Mouse (Mus musculus) brain, embryonic 14.5 days (tissue): ENCODE data around the gene Dnase1l1. TPM values are rescaled to one million over a fixed set of nuclear protein-coding genes. Genes with fewer than 3 reads are reported as not detected.
A peak's percentile ranks its signal among the peaks of the same experiment; 100 is the strongest.

ENCODE experiments used
- DNase-seq: peaks from one replicate; pipeline ENCODE4 v3.0.0-alpha.2; 2011; ENCODE audit warnings: low read depth
- CTCF ChIP-seq: fragments of 200-500 bp; IDR thresholded peaks from 2 replicates; pipeline ENCODE4 v1.5.1; 2012; ENCODE audit warnings: inconsistent platforms, mild to moderate bottlenecking, moderate library complexity, borderline replicate concordance; ENCODE audit not compliant: insufficient read depth, insufficient read length; ENCODE audit errors: extremely low read depth
- POLR2A ChIP-seq: fragments of 200-500 bp; IDR thresholded peaks from 2 replicates; pipeline ENCODE4 v1.6.1; 2012; ENCODE audit warnings: mild to moderate bottlenecking, inconsistent platforms, borderline replicate concordance; ENCODE audit not compliant: poor library complexity, insufficient read depth, insufficient read length, severe bottlenecking; ENCODE audit errors: extremely low read depth
- polyA plus RNA-seq: library from polyadenylated mRNA; depleted of rRNA; stranded (reverse); fragments of >200 nt; gene quantifications from 2 replicates; pipeline ENCODE4 v1.2.3, GENCODE M21; 2012; rRNA removed

Dnase1l1 gene
- polyA plus RNA-seq, 1 experiment, result 3.0 TPM

GRCm38 (mm10) chrX:74254888-74255565 lies 27.1 kb downstream of the Dnase1l1 start:
- no peak for TF ChIP-seq CTCF
- TF ChIP-seq POLR2A, result no peak
- DNase-seq, result no peak

- DNase-seq, result peak; percentile 97
Observed at GRCm38 (mm10) chrX:74254153-74254887, 27.8 kb downstream of the Dnase1l1 start, which contains the start of gene Emd. Gene Emd (plus strand): TSS chrX:74254687.

GRCm38 (mm10) chrX:74249615-74250014 lies 32.5 kb downstream of the Dnase1l1 start, which contains the start of gene Flna:
Gene Flna (minus strand): TSS chrX:74249820.
- TF ChIP-seq CTCF (peak; percentile 33; the same call in 1 of the 2 replicates), POLR2A (0 out of 2 replicates have a peak, but pooled peaks have one; percentile 7)
- DNase-seq, result peak; percentile 69

More at GRCm38 (mm10) chrX:74254153-74254887, 27.8 kb downstream of the Dnase1l1 start, which contains the start of gene Emd:
- peak; percentile 39; the same call in 1 of the 2 replicates for TF ChIP-seq POLR2A
- TF ChIP-seq CTCF, result no peak

DNA sequence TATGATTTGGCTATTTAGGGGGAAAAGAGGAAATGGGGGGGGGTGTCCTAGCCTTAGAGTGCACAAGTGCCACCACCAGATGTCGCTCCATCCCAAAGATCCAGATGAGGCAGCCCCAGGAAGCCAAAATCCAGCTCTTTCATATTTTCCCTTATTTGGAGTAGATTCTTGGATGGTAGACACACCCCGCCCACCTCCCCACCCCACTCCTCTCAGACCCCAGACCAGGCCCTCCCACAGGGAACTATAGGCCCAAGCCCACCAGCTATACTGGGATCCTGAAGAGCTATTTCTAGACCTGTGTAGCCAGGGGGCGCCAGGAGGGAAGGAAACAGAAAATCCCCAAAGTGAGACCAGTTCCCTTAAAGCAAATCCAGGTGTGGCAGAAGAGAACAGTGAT lies 33.5 kb downstream of the Dnase1l1 start:
- DNase-seq, result peak; percentile 73
- TF ChIP-seq POLR2A (no peak), CTCF (peak; percentile 54; the same call in 1 of the 2 replicates)

GRCm38 (mm10) chrX:74246693-74247092 lies 35.4 kb downstream of the Dnase1l1 start:
- TF ChIP-seq POLR2A, result no peak
- no peak for TF ChIP-seq CTCF
- no peak for DNase-seq

- no peak for TF ChIP-seq CTCF
- peak; percentile 83; the same call in 1 of the 2 replicates for TF ChIP-seq POLR2A
- peak; percentile 97 for DNase-seq
Observed at GRCm38 (mm10) chrX:74246213-74246681, 35.9 kb downstream of the Dnase1l1 start.

DNA sequence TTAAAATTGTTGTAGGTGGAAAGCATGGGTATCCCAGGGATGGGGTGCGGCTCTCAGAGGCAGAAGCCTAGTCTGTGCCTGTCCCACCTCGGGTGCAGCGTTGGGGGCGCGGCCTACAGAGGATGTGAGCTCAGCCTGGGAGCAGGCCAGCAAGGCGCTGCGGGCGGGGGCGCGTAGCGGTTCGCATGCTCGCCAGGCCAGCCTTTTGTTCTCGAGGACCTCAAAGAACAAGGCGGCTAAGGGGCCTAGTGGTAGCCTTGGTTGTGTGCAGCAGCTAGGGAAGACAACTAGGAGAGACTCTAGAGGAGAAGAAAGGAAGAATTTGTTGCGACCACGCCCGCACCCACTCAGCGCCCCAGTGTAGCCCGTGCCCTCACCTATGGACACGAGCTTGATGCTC lies 36.5 kb downstream of the Dnase1l1 start:
- TF ChIP-seq POLR2A, result 0 out of 2 replicates have a peak, but pooled peaks have one; percentile 9
- no peak for TF ChIP-seq CTCF
- peak; percentile 90 for DNase-seq

GRCm38 (mm10) chrX:74245107-74245506 lies 37.0 kb downstream of the Dnase1l1 start:
- no peak for DNase-seq
- TF ChIP-seq POLR2A (no peak), CTCF (no peak)

DNA sequence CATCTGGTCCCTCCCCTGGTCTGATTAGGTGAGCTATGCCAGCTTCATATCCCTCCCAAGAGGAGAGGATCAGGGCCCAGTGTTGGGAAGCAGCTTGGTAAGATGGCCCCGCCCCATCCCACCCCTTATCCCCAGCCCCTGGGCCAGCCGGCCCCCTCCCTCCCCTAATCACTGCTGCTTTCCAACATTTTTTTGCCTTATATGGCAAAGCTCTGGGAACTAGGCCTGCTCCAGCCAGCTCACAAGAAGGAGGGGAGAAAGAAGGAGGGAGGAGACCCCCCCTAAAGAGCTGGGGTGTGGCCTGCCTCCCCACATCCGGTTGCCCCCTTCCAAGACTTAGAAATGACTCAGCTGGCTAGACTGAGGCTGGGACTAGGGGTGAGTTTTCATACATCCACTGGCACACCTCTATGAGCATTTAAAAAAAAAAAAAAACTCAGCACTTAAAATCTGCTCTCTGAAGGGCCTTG lies 37.5 kb downstream of the Dnase1l1 start:
- peak; percentile 93 for DNase-seq
- TF ChIP-seq POLR2A (no peak), CTCF (no peak)

DNA sequence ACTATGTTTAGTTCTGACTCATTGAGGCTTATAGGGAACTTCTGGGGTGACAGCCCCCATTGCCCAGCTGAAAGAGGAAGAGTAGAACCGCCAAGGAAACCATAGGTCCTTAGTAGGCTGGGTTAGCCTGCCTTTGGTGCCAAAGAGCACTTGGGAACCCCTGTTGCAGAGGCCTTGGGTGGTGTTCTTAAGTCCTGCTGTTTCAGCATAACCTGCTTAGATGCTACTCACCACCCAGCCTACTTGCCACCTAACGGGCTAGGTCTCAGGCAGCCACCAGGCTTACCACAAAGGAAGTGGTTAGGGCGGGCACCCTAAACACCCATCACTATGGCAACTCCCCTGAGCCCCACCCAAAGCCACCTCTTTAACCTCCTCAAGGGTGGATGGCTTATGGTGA lies 38.3 kb downstream of the Dnase1l1 start:
- TF ChIP-seq CTCF (no peak), POLR2A (no peak)

GRCm38 (mm10) chrX:74243396-74243795 lies 38.7 kb downstream of the Dnase1l1 start:
- no peak for TF ChIP-seq POLR2A
- TF ChIP-seq CTCF, result no peak
- no peak for DNase-seq

More for the DNA sequence above, 38.3 kb downstream of the Dnase1l1 start:
- no peak for DNase-seq

- TF ChIP-seq CTCF (no peak), POLR2A (no peak)
- no peak for DNase-seq
Observed at GRCm38 (mm10) chrX:74240332-74240731, 41.8 kb downstream of the Dnase1l1 start.

- no peak for DNase-seq
- TF ChIP-seq POLR2A (no peak), CTCF (no peak)
Observed at GRCm38 (mm10) chrX:74233196-74233595, 48.9 kb downstream of the Dnase1l1 start.

DNA sequence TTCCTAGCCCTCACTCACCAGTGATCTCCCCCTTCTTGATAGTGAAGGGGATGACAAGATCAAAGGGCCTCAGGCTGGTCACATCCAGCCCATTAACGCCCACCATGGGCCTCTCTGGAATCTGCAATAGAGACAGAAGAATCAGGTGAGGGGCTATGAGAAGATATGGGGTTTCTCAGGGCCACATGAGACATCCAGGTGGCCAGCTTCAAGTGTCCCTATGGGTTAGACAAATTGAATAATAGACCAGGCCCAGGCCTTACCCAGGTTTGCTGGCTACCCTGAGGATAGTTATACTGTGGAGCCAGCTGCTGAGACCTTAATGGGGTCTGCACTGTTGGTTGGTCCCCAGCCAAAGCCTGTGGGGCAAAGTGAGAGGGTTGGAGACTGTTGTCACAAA lies 52.1 kb downstream of the Dnase1l1 start:
- TF ChIP-seq POLR2A (no peak), CTCF (no peak)
- DNase-seq, result no peak

Other genes with a start within 250 kb of the Dnase1l1 start
- not detected in 2 replicates for gene Opn1mw, start 154.9 kb downstream of the Dnase1l1 start, polyA plus RNA-seq
- gene Mecp2, start 147.0 kb downstream of the Dnase1l1 start, polyA plus RNA-seq, result 25.4 and 38.9 TPM in 2 replicates
- gene Tex28, start 114.5 kb downstream of the Dnase1l1 start, polyA plus RNA-seq, result not detected in 2 replicates
- gene Tktl1, start 105.1 kb downstream of the Dnase1l1 start, polyA plus RNA-seq, result not detected in 2 replicates
- gene Flna, start 32.5 kb downstream of the Dnase1l1 start, polyA plus RNA-seq, result 372 and 441 TPM in 2 replicates
- gene Emd, start 27.6 kb downstream of the Dnase1l1 start, polyA plus RNA-seq, result 84.6 and 102 TPM in 2 replicates
- 1,601 and 1,926 TPM in 2 replicates for gene Rpl10, start 11.5 kb downstream of the Dnase1l1 start, polyA plus RNA-seq
- gene Taz, start 425 bp downstream of the Dnase1l1 start, polyA plus RNA-seq, result 76.5 and 110 TPM in 2 replicates
- gene Atp6ap1, start 14.8 kb upstream of the Dnase1l1 start, polyA plus RNA-seq, result 313 and 338 TPM in 2 replicates
- gene Gdi1, start 22.7 kb upstream of the Dnase1l1 start, polyA plus RNA-seq, result 1,152 and 1,204 TPM in 2 replicates
- 32.0 and 41.0 TPM in 2 replicates for gene Fam50a, start 30.7 kb upstream of the Dnase1l1 start, polyA plus RNA-seq
- 297 and 349 TPM in 2 replicates for gene Plxna3, start 46.7 kb upstream of the Dnase1l1 start, polyA plus RNA-seq
- gene Lage3, start 71.3 kb upstream of the Dnase1l1 start, polyA plus RNA-seq, result 63.0 and 107 TPM in 2 replicates
- gene Ubl4a, start 90.9 kb upstream of the Dnase1l1 start, polyA plus RNA-seq, result 52.8 and 63.4 TPM in 2 replicates
- gene Slc10a3, start 91.0 kb upstream of the Dnase1l1 start, polyA plus RNA-seq, result 6.1 and 7.7 TPM in 2 replicates
- gene Fam3a, start 110.9 kb upstream of the Dnase1l1 start, polyA plus RNA-seq, result 35.3 and 47.8 TPM in 2 replicates
- gene Ikbkg, start 111.0 kb upstream of the Dnase1l1 start, polyA plus RNA-seq, result 15.1 and 16.0 TPM in 2 replicates
- gene G6pdx, start 146.9 kb upstream of the Dnase1l1 start, polyA plus RNA-seq, result 50.5 and 53.4 TPM in 2 replicates
- gene Gm6880, start 199.1 kb upstream of the Dnase1l1 start, polyA plus RNA-seq, result 0.18 TPM in 1 of 2 replicates, not detected in the other